Mouse (Mus musculus): ENCODE data around the gene Tcf7l2.

GRCm38 (mm10) chr19:55880664-55881359 lies 139.2 kb downstream of the Tcf7l2 start:
- TF ChIP-seq CTCF (conservative IDR thresholded peaks at IDR 0.05 in 1 of 2, IDR thresholded peaks at IDR 0.05 in 1 of 2; ENCODE audit: low read depth in 2 of 2, low read length in 2 of 2) (no peak), NRF1 (IDR thresholded peaks at IDR 0.05; ENCODE audit: low read depth, low read length) (no peak), USF2 (conservative IDR thresholded peaks at IDR 0.05; ENCODE audit: low read depth, low read length) (no peak)

All from CH12.LX (cell line).